Mouse (Mus musculus): ENCODE measurements around the gene Tagln3. TPM values are rescaled to one million over a fixed set of nuclear protein-coding genes. Genes with fewer than 3 reads are reported as not detected.

Tagln3 gene
- polyA plus RNA-seq, 1 experiment from 2014 or later, result 624 TPM

DNA sequence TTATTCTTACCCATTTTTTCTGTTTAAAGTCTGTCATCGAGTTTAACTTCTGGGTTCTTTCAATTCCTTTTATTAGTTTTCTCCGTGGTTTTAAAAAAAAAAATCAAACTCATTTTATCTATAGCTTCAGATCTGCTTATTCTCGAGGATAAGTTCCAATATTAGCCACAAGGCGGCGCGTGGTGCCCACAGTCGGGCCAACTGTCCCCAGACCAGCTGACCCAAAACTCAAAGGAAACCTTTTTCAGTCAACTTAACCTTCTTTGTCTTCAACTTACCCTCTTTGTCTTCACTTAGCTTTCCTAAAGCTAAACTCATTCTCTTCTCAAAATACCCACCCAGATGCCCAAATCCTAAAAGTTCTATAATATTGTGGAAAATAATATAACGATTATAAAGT, 39.6 kb downstream of the Tagln3 start:
- Histone ChIP-seq H3K9ac (replicated peaks; ENCODE audit: low read depth, low read length) (no peak overlapping the region), H3K36me3 (ENCODE audit: control insufficient read depth, insufficient read depth, low read length) (no peaks in the 10 kb centered on the region), H3K9me3 (ENCODE audit: control insufficient read depth, low read length) (no peaks in the 10 kb centered on the region), H3K27ac (ENCODE audit: low read depth, low read length) (no peak overlapping the region), H3K27me3 (ENCODE audit: control insufficient read depth, insufficient read depth, low read length) (no peaks in the 10 kb centered on the region; the same call in 1 of the 2 replicates), H3K4me2 (ENCODE audit: low read depth, low read length) (no peak overlapping the region), H3K4me3 (ENCODE audit: low read depth, low read length) (no peak overlapping the region), H3K4me1 (ENCODE audit: control insufficient read depth, insufficient read depth, low read length) (0 out of 2 replicates have a peak, but pooled peaks cover under 1% of the 10 kb centered on the region)
- WGBS, result 14% methylated on average over 8 of the region's 8 CpGs
- ATAC-seq (ENCODE audit: low read depth), result peak; percentile 50; the same call in 1 of the 2 replicates

DNA sequence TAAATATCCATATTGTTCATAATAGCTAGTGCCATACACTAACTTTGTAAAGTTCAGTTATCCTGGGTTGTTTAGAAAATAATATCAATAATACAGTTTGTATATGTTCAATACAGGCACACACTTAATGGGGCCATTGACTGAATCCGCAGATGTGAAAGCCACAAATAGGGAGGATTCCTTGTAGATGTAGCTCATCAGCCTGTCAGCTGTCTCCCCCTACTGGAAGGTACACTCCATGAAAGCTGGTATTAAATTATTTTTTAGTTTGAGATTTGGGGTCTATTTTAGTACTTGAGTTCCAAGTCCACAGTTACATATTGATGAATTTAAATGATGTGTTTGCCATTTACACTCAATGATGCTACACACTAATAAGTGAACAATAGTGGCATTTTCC, 47.9 kb downstream of the Tagln3 start:
- no peaks in the 10 kb centered on the region for H3K9me3 ChIP-seq (ENCODE audit: control insufficient read depth, low read length)
- ATAC-seq (ENCODE audit: low read depth), result no peak
- H3K4me3 ChIP-seq (ENCODE audit: low read depth, low read length), result no peak overlapping the region
- 49% methylated on average over 1 of the region's 1 CpGs for WGBS
- H3K4me1 ChIP-seq (ENCODE audit: control insufficient read depth, insufficient read depth, low read length), result no peaks in the 10 kb centered on the region
- no peaks in the 10 kb centered on the region for H3K36me3 ChIP-seq (ENCODE audit: control insufficient read depth, insufficient read depth, low read length)
- H3K9ac ChIP-seq (replicated peaks; ENCODE audit: low read depth, low read length), result no peak overlapping the region
- no peak overlapping the region for H3K27ac ChIP-seq (ENCODE audit: low read depth, low read length)
- H3K4me2 ChIP-seq (ENCODE audit: low read depth, low read length), result no peak overlapping the region
- no peaks in the 10 kb centered on the region for H3K27me3 ChIP-seq (ENCODE audit: control insufficient read depth, insufficient read depth, low read length)

GRCm38 (mm10) chr16:45670005-45670404, 54.4 kb downstream of the Tagln3 start:
- WGBS, result 56% methylated on average over 4 of the region's 4 CpGs

GRCm38 (mm10) chr16:45668178-45668577, 56.2 kb downstream of the Tagln3 start:
- WGBS, result 75% methylated on average over 3 of the region's 3 CpGs
- no peak overlapping the region for H3K9ac ChIP-seq (replicated peaks; ENCODE audit: low read depth, low read length)
- H3K9me3 ChIP-seq (ENCODE audit: control insufficient read depth, low read length), result no peaks in the 10 kb centered on the region
- no peak overlapping the region for H3K4me2 ChIP-seq (ENCODE audit: low read depth, low read length)
- no peaks in the 10 kb centered on the region for H3K27me3 ChIP-seq (ENCODE audit: control insufficient read depth, insufficient read depth, low read length)
- H3K4me1 ChIP-seq (ENCODE audit: control insufficient read depth, insufficient read depth, low read length), result no peaks in the 10 kb centered on the region
- no peak overlapping the region for H3K27ac ChIP-seq (ENCODE audit: low read depth, low read length)
- H3K36me3 ChIP-seq (ENCODE audit: control insufficient read depth, insufficient read depth, low read length), result no peaks in the 10 kb centered on the region
- ATAC-seq (ENCODE audit: low read depth), result no peak
- H3K4me3 ChIP-seq (ENCODE audit: low read depth, low read length), result no peak overlapping the region

More at GRCm38 (mm10) chr16:45670005-45670404, 54.4 kb downstream of the Tagln3 start:
- Histone ChIP-seq H3K4me3 (ENCODE audit: low read depth, low read length) (no peak overlapping the region), H3K9me3 (ENCODE audit: control insufficient read depth, low read length) (no peaks in the 10 kb centered on the region), H3K27ac (ENCODE audit: low read depth, low read length) (no peak overlapping the region), H3K27me3 (ENCODE audit: control insufficient read depth, insufficient read depth, low read length) (no peaks in the 10 kb centered on the region), H3K36me3 (ENCODE audit: control insufficient read depth, insufficient read depth, low read length) (no peaks in the 10 kb centered on the region), H3K4me2 (ENCODE audit: low read depth, low read length) (no peak overlapping the region), H3K4me1 (ENCODE audit: control insufficient read depth, insufficient read depth, low read length) (no peaks in the 10 kb centered on the region), H3K9ac (replicated peaks; ENCODE audit: low read depth, low read length) (no peak overlapping the region)
- no peak for ATAC-seq (ENCODE audit: low read depth)

DNA sequence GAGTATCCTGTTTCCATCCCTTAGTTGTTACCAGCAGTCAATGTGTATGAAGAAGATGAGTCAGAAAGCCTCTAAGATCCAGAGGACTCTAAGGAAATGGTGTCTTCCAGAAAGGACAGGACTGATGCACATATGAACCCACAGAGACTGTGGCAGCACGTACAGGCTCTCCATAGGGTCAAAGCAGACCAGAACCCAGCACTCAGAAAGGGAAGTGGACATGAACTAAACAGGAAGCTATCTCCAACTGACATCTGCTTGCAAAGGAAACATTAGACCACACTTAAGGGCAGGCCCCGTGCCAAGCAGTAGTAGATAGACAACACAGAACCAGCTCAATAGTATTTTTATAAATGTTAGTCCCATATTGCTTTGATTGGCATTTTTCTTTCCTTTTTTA, 58.3 kb downstream of the Tagln3 start:
- WGBS, result 75% methylated on average over 2 of the region's 2 CpGs
- Histone ChIP-seq H3K36me3 (ENCODE audit: control insufficient read depth, insufficient read depth, low read length) (no peaks in the 10 kb centered on the region), H3K27me3 (ENCODE audit: control insufficient read depth, insufficient read depth, low read length) (no peaks in the 10 kb centered on the region), H3K9me3 (ENCODE audit: control insufficient read depth, low read length) (no peaks in the 10 kb centered on the region), H3K9ac (replicated peaks; ENCODE audit: low read depth, low read length) (no peak overlapping the region), H3K4me1 (ENCODE audit: control insufficient read depth, insufficient read depth, low read length) (no peaks in the 10 kb centered on the region), H3K4me2 (ENCODE audit: low read depth, low read length) (no peak overlapping the region), H3K4me3 (ENCODE audit: low read depth, low read length) (no peak overlapping the region), H3K27ac (ENCODE audit: low read depth, low read length) (no peak overlapping the region)
- no peak for ATAC-seq (ENCODE audit: low read depth)

- ATAC-seq (ENCODE audit: low read depth), result no peak
- Histone ChIP-seq H3K9ac (replicated peaks; ENCODE audit: low read depth, low read length) (no peak overlapping the region), H3K4me3 (ENCODE audit: low read depth, low read length) (no peak overlapping the region), H3K4me1 (ENCODE audit: control insufficient read depth, insufficient read depth, low read length) (no peaks in the 10 kb centered on the region), H3K4me2 (ENCODE audit: low read depth, low read length) (no peak overlapping the region), H3K9me3 (ENCODE audit: control insufficient read depth, low read length) (no peaks in the 10 kb centered on the region), H3K36me3 (ENCODE audit: control insufficient read depth, insufficient read depth, low read length) (no peaks in the 10 kb centered on the region), H3K27me3 (ENCODE audit: control insufficient read depth, insufficient read depth, low read length) (no peaks in the 10 kb centered on the region), H3K27ac (ENCODE audit: low read depth, low read length) (no peak overlapping the region)
These were observed 62.0 kb downstream of the Tagln3 start for GRCm38 (mm10) chr16:45662381-45662780.

Other genes starting within 250 kb of the Tagln3 start
- gene Gm609, start 231.6 kb downstream of the Tagln3 start, polyA plus RNA-seq (2014; fragmentation: Nextera tagmentation; extraction: Ambion mirVana), result not detected in 2 replicates
- not detected in 2 replicates for gene Gm17783, start 192.6 kb downstream of the Tagln3 start, polyA plus RNA-seq (2014; fragmentation: Nextera tagmentation; extraction: Ambion mirVana)
- gene Slc9c1, start 189.3 kb downstream of the Tagln3 start, polyA plus RNA-seq (2014; fragmentation: Nextera tagmentation; extraction: Ambion mirVana), result not detected in 2 replicates
- not detected in 2 replicates for gene Gcsam, start 114.2 kb downstream of the Tagln3 start, polyA plus RNA-seq (2014; fragmentation: Nextera tagmentation; extraction: Ambion mirVana)
- gene BC016579, start 70.5 kb downstream of the Tagln3 start, polyA plus RNA-seq (2014; fragmentation: Nextera tagmentation; extraction: Ambion mirVana), result 0.12 TPM in 1 of 2 replicates, not detected in the other
- gene Tmprss7, start 30.9 kb downstream of the Tagln3 start, polyA plus RNA-seq (2014; fragmentation: Nextera tagmentation; extraction: Ambion mirVana), result 0.63 and 0.68 TPM in 2 replicates
- 39.5 and 40.7 TPM in 2 replicates for gene Abhd10, start 18.3 kb upstream of the Tagln3 start, polyA plus RNA-seq (2014; fragmentation: Nextera tagmentation; extraction: Ambion mirVana)
- 4.2 and 9.9 TPM in 2 replicates for gene Phldb2, start 229.0 kb upstream of the Tagln3 start, polyA plus RNA-seq (2014; fragmentation: Nextera tagmentation; extraction: Ambion mirVana)